Mouse (Mus musculus) megakaryocyte, adult 5-6 weeks (primary cell): ENCODE measurements around the gene Bace1. TPM values are rescaled to one million over a fixed set of nuclear protein-coding genes. Genes with fewer than 3 reads are reported as not detected.
A peak's percentile ranks its signal among the peaks of the same experiment; 100 is the strongest.

ENCODE experiments used
- ATAC-seq: 2 replicates; pipeline ENCODE4 v1.8.0; 2016; ENCODE audit warnings: mild to moderate bottlenecking, inconsistent platforms; ENCODE audit not compliant: poor library complexity, severe bottlenecking
- total RNA-seq, 2 experiments: library from RNA; stranded (forward) in 1 of 2; stranded (reverse) in 1 of 2; fragments of 153-499, 151-499 nt in 1 of 2; fragments of 221-1000, 200-1000 nt in 1 of 2; gene quantifications; 2 replicates each; pipeline versions ENCODE4 v1.2.3 to v1.2.4; 2015 to 2017

The Bace1 gene
- total RNA-seq, 2 experiments from 2014 or later, result 2.9 to 7.2 TPM

DNA sequence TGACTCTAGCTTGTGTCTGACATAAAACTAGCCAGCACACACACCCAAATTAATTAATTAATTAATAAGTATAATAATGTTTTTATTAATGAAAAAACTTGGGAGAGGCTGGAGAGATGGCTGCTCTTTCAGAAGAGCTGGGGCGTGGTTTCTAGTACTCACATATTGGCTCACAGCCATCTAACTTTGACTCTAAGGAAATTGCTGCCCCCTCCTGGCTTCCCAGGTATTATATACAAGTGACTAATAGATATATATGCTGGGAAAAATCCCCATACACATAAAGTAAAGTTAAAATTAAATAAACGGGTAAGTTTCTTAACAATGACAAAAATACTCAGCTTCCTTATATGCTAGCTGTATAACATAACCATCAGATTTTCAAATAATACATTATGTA lies 39.5 kb downstream of the Bace1 start:
- ATAC-seq, result no peak

DNA sequence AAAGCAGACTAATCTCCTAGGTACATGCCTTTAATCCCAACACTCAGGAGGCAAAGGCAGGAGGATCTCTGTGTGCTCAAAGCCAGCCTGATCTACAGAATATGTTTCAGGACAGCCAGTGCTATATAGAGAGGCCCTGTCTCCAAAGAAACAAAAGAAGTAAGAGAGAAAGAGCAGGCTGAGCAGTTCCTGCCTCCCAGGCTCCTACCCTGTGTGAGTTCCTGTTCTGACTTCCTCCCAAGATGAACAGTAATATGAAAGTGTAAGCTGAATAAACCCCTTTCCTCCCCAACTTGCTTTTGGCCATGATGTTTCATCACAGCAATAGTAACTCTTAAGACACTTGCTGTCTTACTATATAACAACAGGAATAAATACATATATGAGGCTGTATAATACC lies 55.3 kb downstream of the Bace1 start:
- ATAC-seq, result peak; percentile 54; the same call in 1 of the 2 replicates

GRCm38 (mm10) chr9:45905196-45905595 lies 66.8 kb downstream of the Bace1 start:
- no peak for ATAC-seq

DNA sequence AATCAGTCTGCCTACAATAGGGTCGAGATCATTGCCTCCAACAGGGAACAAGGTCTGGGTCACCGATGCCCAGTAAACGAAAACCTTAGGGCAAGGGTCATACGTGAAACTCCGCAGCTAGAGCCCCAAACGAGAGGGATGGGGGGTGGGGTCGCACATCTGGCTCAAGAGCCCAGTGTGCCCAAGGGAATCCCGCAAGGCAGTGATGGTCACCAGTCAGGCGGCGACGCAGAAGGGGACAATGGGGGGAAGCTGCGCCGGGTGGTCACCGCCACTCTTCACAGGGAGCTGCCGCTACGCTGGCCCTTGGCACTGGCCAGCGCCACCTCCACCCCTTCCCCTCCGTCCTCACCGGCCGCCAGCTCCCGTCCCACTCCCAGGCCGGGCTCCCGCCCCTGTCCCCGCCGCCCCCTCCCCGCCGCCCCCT lies 67.4 kb downstream of the Bace1 start:
- no peak for ATAC-seq

DNA sequence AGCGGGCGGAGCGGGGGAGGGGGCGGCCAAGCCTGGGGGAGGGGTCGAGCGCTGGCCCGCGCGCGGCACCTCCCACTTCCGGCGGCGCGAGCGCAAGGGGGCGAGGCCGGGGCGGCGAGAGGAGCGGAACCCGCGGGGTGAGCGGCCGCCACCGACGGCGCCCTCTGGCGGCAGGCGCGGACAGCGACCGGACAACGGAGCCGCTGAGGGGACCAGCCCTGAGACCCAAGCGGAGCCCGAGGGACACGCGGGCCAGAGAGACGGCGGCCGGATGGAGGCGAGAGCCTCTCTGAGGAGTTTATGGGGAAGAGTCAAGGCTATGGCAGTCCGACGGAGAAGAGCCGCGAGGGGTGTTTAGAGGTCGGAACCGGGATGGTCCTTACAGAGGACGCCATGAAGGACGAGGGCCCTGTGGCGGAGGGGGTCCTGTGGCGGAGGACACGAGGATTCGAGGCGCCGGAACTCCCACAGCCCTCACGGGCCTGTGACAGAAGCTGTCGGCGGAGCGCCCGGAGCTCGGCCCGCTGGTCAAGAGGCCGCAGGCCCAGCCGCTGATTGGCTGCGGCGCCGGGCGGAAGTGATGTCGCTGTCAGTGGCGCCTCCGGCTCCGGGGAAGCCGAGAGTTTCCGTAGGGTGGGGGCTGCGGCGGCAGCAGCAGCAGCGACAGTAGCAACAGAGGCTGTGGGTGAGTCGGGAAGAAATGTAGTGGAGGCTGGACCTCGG lies 68.1 kb downstream of the Bace1 start, which contains the start of the genes Pcsk7 and Rnf214:
TSS of gene Pcsk7 (plus strand) at position 143 of the 723 bp plus-strand sequence.
TSS of gene Rnf214 (minus strand) at position 557 of the 723 bp plus-strand sequence.
- ATAC-seq, result peak; percentile 88

GRCm38 (mm10) chr9:45907078-45907428 lies 68.7 kb downstream of the Bace1 start:
- peak; percentile 25 for ATAC-seq

DNA sequence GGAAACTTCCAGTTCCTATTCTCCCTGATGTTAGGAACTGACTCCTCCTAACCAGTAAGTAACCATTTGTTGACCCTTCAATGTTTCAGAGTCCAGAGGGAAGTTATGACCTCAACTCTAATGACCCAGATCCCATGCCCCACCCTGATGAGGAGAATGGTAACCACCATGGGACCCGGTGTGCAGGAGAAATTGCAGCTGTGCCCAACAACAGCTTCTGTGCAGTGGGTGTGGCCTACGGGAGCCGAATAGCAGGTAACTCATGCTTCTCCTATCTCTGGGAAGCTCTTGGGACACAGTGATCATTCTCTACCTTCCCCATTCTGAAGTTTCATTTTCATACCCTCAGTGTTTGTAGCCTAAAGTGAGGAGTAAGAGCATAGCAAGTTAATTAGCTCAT lies 72.6 kb downstream of the Bace1 start:
- no peak for ATAC-seq

- peak; percentile 55 for ATAC-seq
These were observed 73.3 kb downstream of the Bace1 start for GRCm38 (mm10) chr9:45911673-45912072.

Other genes starting within 250 kb of the Bace1 start
- 11.1 and 11.9 TPM in 2 replicates for gene Cep164, start 9.9 kb upstream of the Bace1 start, total RNA-seq (2015)
- gene Cep164, start 9.9 kb upstream of the Bace1 start, total RNA-seq (2017), result 9.8 and 16.3 TPM in 2 replicates
- gene Pcsk7, start 67.9 kb downstream of the Bace1 start, total RNA-seq (2015), result 12.1 and 15.4 TPM in 2 replicates
- gene Pcsk7, start 67.9 kb downstream of the Bace1 start, total RNA-seq (2017), result 22.5 and 34.8 TPM in 2 replicates
- 19.6 and 23.3 TPM in 2 replicates for gene Rnf214, start 68.3 kb downstream of the Bace1 start, total RNA-seq (2015)
- gene Rnf214, start 68.3 kb downstream of the Bace1 start, total RNA-seq (2017), result 32.5 and 34.0 TPM in 2 replicates
- gene Tagln, start 97.5 kb downstream of the Bace1 start, total RNA-seq (2015), result 0.13 and 0.32 TPM in 2 replicates
- 0.40 TPM in 1 of 2 replicates, not detected in the other for gene Tagln, start 97.5 kb downstream of the Bace1 start, total RNA-seq (2017)
- gene Sidt2, start 116.7 kb downstream of the Bace1 start, total RNA-seq (2015), result 57.3 and 71.0 TPM in 2 replicates
- gene Sidt2, start 116.7 kb downstream of the Bace1 start, total RNA-seq (2017), result 41.4 and 51.9 TPM in 2 replicates
- 28.6 and 44.4 TPM in 2 replicates for gene Pafah1b2, start 174.1 kb downstream of the Bace1 start, total RNA-seq (2015)
- gene Pafah1b2, start 174.1 kb downstream of the Bace1 start, total RNA-seq (2017), result 53.0 and 73.9 TPM in 2 replicates
- gene Sik3, start 174.2 kb downstream of the Bace1 start, total RNA-seq (2015), result 32.9 and 34.5 TPM in 2 replicates
- 17.5 and 24.0 TPM in 2 replicates for gene Sik3, start 174.2 kb downstream of the Bace1 start, total RNA-seq (2017)